Mouse (Mus musculus) midbrain, embryonic 11.5 days (tissue): ENCODE measurements around the gene Bicral. TPM values are rescaled to one million over a fixed set of nuclear protein-coding genes. Genes with fewer than 3 reads are reported as not detected.

Experiments
- polyA plus RNA-seq: library from polyadenylated mRNA; unstranded; fragments of >200 nt; fragmentation: Nextera tagmentation; extraction: Ambion mirVana; gene quantifications from 2 replicates; pipeline ENCODE4 v1.2.1, GENCODE M21; 2014

The Bicral gene
- polyA plus RNA-seq, 1 experiment from 2014 or later = 5.8 TPM

Other genes starting within 250 kb of the Bicral start
- 16.7 and 19.5 TPM in 2 replicates for gene Ptk7, start 229.0 kb downstream of the Bicral start, polyA plus RNA-seq
- gene Klc4, start 212.5 kb downstream of the Bicral start, polyA plus RNA-seq = 26.6 and 29.8 TPM in 2 replicates
- gene Mrpl2, start 212.3 kb downstream of the Bicral start, polyA plus RNA-seq = 97.8 and 100 TPM in 2 replicates
- 26.2 and 26.8 TPM in 2 replicates for gene Cul7, start 208.1 kb downstream of the Bicral start, polyA plus RNA-seq
- 53.4 and 60.0 TPM in 2 replicates for gene Rrp36, start 184.1 kb downstream of the Bicral start, polyA plus RNA-seq
- gene Mea1, start 179.7 kb downstream of the Bicral start, polyA plus RNA-seq = 185 and 192 TPM in 2 replicates
- 103 and 109 TPM in 2 replicates for gene Klhdc3, start 177.6 kb downstream of the Bicral start, polyA plus RNA-seq
- 106 and 110 TPM in 2 replicates for gene Ppp2r5d, start 153.4 kb downstream of the Bicral start, polyA plus RNA-seq
- 12.8 and 16.5 TPM in 2 replicates for gene Pex6, start 147.0 kb downstream of the Bicral start, polyA plus RNA-seq
- gene Gnmt, start 129.3 kb downstream of the Bicral start, polyA plus RNA-seq = 0.37 and 0.82 TPM in 2 replicates
- gene Cnpy3, start 106.3 kb downstream of the Bicral start, polyA plus RNA-seq = 49.8 and 56.3 TPM in 2 replicates
- gene Ptcra, start 94.8 kb downstream of the Bicral start, polyA plus RNA-seq = 0.48 and 0.70 TPM in 2 replicates
- gene 2310039H08Rik, start 85.8 kb downstream of the Bicral start, polyA plus RNA-seq = 55.0 and 57.9 TPM in 2 replicates
- gene Rpl7l1, start 75.8 kb downstream of the Bicral start, polyA plus RNA-seq = 170 and 179 TPM in 2 replicates
- 72.7 and 76.2 TPM in 2 replicates for gene Tbcc, start 32.2 kb upstream of the Bicral start, polyA plus RNA-seq
- gene Prph2, start 52.0 kb upstream of the Bicral start, polyA plus RNA-seq = not detected in 2 replicates
- gene Ubr2, start 152.1 kb upstream of the Bicral start, polyA plus RNA-seq = 18.1 and 18.7 TPM in 2 replicates